Mouse (Mus musculus) MN1 (cell line): ENCODE data around the gene Cplx3.
A peak's percentile ranks its signal among the peaks of the same experiment; 100 is the strongest.

Experiments
- DNase-seq: peaks from one replicate; pipeline ENCODE4 v3.0.0-alpha.2; 2016; ENCODE audit warnings: low spot score

The Cplx3 gene

GRCm38 (mm10) chr9:57638651-57639459 is 32.8 kb upstream of the Cplx3 start:
- no peak for DNase-seq

GRCm38 (mm10) chr9:57637741-57638322 is 31.8 kb upstream of the Cplx3 start:
- peak; percentile 57 for DNase-seq

GRCm38 (mm10) chr9:57637272-57637671 is 31.2 kb upstream of the Cplx3 start:
- DNase-seq: no peak

- peak; percentile 38 for DNase-seq
Observed at GRCm38 (mm10) chr9:57633481-57634024, 27.5 kb upstream of the Cplx3 start.

- peak; percentile 65 for DNase-seq
Observed at GRCm38 (mm10) chr9:57629118-57629874, 23.2 kb upstream of the Cplx3 start.

GRCm38 (mm10) chr9:57628717-57629116 is 22.6 kb upstream of the Cplx3 start:
- DNase-seq: no peak

GRCm38 (mm10) chr9:57627892-57628291 is 21.8 kb upstream of the Cplx3 start:
- no peak for DNase-seq

GRCm38 (mm10) chr9:57627191-57627590 is 21.1 kb upstream of the Cplx3 start:
- no peak for DNase-seq

GRCm38 (mm10) chr9:57625674-57626500 is 19.8 kb upstream of the Cplx3 start:
- DNase-seq: no peak

GRCm38 (mm10) chr9:57624295-57624694 is 18.2 kb upstream of the Cplx3 start:
- no peak for DNase-seq

- no peak for DNase-seq
Observed at GRCm38 (mm10) chr9:57620674-57621073, 14.6 kb upstream of the Cplx3 start, which contains the start of gene Lman1l. Lman1l (minus strand) TSS chr9:57620774.

GRCm38 (mm10) chr9:57618854-57619253 is 12.8 kb upstream of the Cplx3 start:
- DNase-seq: no peak

- no peak for DNase-seq
Observed at GRCm38 (mm10) chr9:57617556-57618169, 11.6 kb upstream of the Cplx3 start.

- no peak for DNase-seq
Observed at GRCm38 (mm10) chr9:57614786-57615185, 8.7 kb upstream of the Cplx3 start.

GRCm38 (mm10) chr9:57613975-57614374 is 7.9 kb upstream of the Cplx3 start:
- no peak for DNase-seq

GRCm38 (mm10) chr9:57612587-57612986 is 6.5 kb upstream of the Cplx3 start:
- DNase-seq: no peak

- no peak for DNase-seq
Observed at GRCm38 (mm10) chr9:57610359-57610826, 4.3 kb upstream of the Cplx3 start.

- no peak for DNase-seq
Observed at GRCm38 (mm10) chr9:57609803-57610202, 3.7 kb upstream of the Cplx3 start.

GRCm38 (mm10) chr9:57605503-57605902 is 578 bp downstream of the Cplx3 start:
- DNase-seq: no peak

GRCm38 (mm10) chr9:57604875-57605274 is 1.2 kb downstream of the Cplx3 start:
- no peak for DNase-seq

- peak; percentile 58 for DNase-seq
Observed at GRCm38 (mm10) chr9:57602098-57602497, 4.0 kb downstream of the Cplx3 start.
